ENCODE assay signal across 8 mouse cellular contexts in the genomic region with DNA sequence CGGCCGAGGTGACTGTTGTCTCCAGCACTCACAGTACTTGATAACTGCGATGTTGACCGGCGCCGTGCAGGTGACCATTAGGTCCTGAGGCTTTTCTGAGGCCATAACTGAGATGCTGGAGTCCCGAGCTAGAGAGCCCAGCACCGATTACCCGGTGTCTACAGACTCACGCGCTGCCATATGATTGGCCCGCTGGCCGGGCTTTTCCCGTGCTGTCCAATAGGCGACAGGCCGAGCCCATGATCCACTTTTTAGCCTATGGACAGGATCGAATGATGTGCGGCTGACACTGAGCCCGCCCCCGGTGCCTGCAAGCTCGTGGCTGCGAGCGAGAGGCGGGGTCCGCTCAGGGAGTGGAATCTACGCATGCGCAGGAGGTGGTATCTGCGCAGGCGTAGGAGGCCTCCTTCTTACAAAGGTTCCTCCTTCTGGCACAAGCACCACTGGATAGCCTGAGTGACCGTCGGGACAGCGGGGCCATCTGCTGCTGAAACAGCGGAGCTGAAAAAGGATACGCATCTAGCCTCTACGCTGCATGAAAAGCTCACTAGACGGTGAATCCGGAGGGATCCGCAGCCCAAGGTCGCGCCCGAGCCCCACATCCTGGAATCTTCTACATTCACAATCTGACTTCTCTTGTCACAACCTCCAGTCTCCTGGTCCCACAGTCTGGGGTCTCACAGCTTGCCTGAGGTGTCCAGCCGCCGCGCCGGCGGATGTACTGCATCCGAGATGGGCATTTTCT. TPM values are rescaled to one million over a fixed set of nuclear protein-coding genes. Genes with fewer than 3 reads are reported as not detected.
DNase-seq lines count a peak whose midpoint lies in the region; ATAC-seq and TF ChIP-seq lines count a peak whose summit lies in the region.

A gene (minus strand): TSS at position 161 of the 745 bp plus-strand sequence.

- peak; percentile 61 for TF ChIP-seq RAD21 in CH12.LX (IDR thresholded peaks at IDR 0.05; ENCODE audit: low read depth, low read length)

- H3K27me3 ChIP-seq in CH12.LX (replicated peaks), result no peaks in the 10 kb centered on the region
- H3K27me3 ChIP-seq in forebrain, embryonic 11.5 days (ENCODE audit: control insufficient read depth, insufficient read depth, low read length), result no peaks in the 10 kb centered on the region
- H3K27me3 ChIP-seq in heart, embryonic 16.5 days (ENCODE audit: control insufficient read depth, insufficient read depth, low read length), result no peaks in the 10 kb centered on the region
- peaks cover 7% of the 10 kb centered on the region; the same call in 1 of the 2 replicates for H3K27me3 ChIP-seq in liver, embryonic 15.5 days
- H3K27me3 ChIP-seq in neural tube, embryonic 12.5 days (replicated peaks), result no peaks in the 10 kb centered on the region

- dilution Hi-C loops in CH12.LX (cut with MboI; ENCODE audit: extremely low pct_ligation_motif_present, extremely low pct_unique_long_range_greater_than_20kb, low sequenced_read_pairs), result no loop called here

- H3K9me3 ChIP-seq in CH12.LX (replicated peaks; ENCODE audit: low read length), result peaks cover 4% of the 10 kb centered on the region
- no peaks in the 10 kb centered on the region for H3K9me3 ChIP-seq in forebrain, embryonic 11.5 days (ENCODE audit: control insufficient read depth, low read length)
- H3K9me3 ChIP-seq in heart, embryonic 16.5 days (replicated peaks; ENCODE audit: control insufficient read depth, low read length), result no peaks in the 10 kb centered on the region
- no peaks in the 10 kb centered on the region for H3K9me3 ChIP-seq in liver, embryonic 15.5 days (replicated peaks)
- no peaks in the 10 kb centered on the region for H3K9me3 ChIP-seq in neural tube, embryonic 12.5 days

- peak within 1 kb of the TSS; percentile 74 to 81 (median 75) for H3K4me3 ChIP-seq in CH12.LX (replicated peaks in 1 of 3; ENCODE audit: low read depth in 2 of 3, low read length in 2 of 3, poor library complexity in 1 of 3)
- H3K4me3 ChIP-seq in forebrain, embryonic 11.5 days (ENCODE audit: low read depth, low read length), result peak within 1 kb of the TSS; percentile 60
- peak within 1 kb of the TSS; percentile 88 for H3K4me3 ChIP-seq in heart, embryonic 16.5 days (ENCODE audit: low read length)
- H3K4me3 ChIP-seq in liver, embryonic 15.5 days (replicated peaks), result peak within 1 kb of the TSS; percentile 68
- H3K4me3 ChIP-seq in neural tube, embryonic 12.5 days, result peak within 1 kb of the TSS; percentile 68

- WGBS in forebrain, embryonic 11.5 days, result under 1% methylated on average over 47 of the region's 47 CpGs
- WGBS in heart, embryonic 16.5 days, result under 1% methylated on average over 47 of the region's 47 CpGs
- under 1% methylated on average over 47 of the region's 47 CpGs for WGBS in liver, embryonic 15.5 days (ENCODE audit: insufficient replicate concordance)
- WGBS in neural tube, embryonic 12.5 days, result under 1% methylated on average over 47 of the region's 47 CpGs

- no peak for TF ChIP-seq EP300 in CH12.LX (IDR thresholded peaks at IDR 0.05; ENCODE audit: low read length)

- TF ChIP-seq POLR2A in CH12.LX (IDR thresholded peaks at IDR 0.05; ENCODE audit: low read depth, low read length), result peak; percentile 93

- peak within 1 kb of the TSS; percentile 89 for H3K4me2 ChIP-seq in CH12.LX (ENCODE audit: insufficient read depth, low read depth, poor library complexity, severe bottlenecking)
- H3K4me2 ChIP-seq in forebrain, embryonic 11.5 days (ENCODE audit: low read depth, low read length, severe bottlenecking), result peak within 1 kb of the TSS; percentile 91
- H3K4me2 ChIP-seq in heart, embryonic 16.5 days (ENCODE audit: low read depth, low read length), result peak within 1 kb of the TSS; percentile 100
- H3K4me2 ChIP-seq in liver, embryonic 15.5 days, result peak within 1 kb of the TSS; percentile 96
- H3K4me2 ChIP-seq in neural tube, embryonic 12.5 days (replicated peaks), result peak within 1 kb of the TSS; percentile 89

- peak within 1 kb of the TSS; percentile 72 for H3K9ac ChIP-seq in CH12.LX (ENCODE audit: insufficient read depth, low read depth)
- H3K9ac ChIP-seq in forebrain, embryonic 11.5 days (ENCODE audit: low read length), result peak within 1 kb of the TSS; percentile 75
- peak within 1 kb of the TSS; percentile 85 for H3K9ac ChIP-seq in heart, embryonic 16.5 days (ENCODE audit: low read length)
- peak within 1 kb of the TSS; percentile 73 for H3K9ac ChIP-seq in liver, embryonic 15.5 days
- H3K9ac ChIP-seq in neural tube, embryonic 12.5 days, result peak within 1 kb of the TSS; percentile 86

- peak; percentile 99 for ATAC-seq in forebrain, embryonic 11.5 days (replicated peaks; ENCODE audit: low FRiP score)
- peak; percentile 94 for ATAC-seq in heart, embryonic 16.5 days (replicated peaks; ENCODE audit: extremely low read depth, insufficient read depth, low FRiP score)
- peak; percentile 98 for ATAC-seq in liver, embryonic 15.5 days (ENCODE audit: insufficient read depth)
- ATAC-seq in neural tube, embryonic 12.5 days (ENCODE audit: low FRiP score, low read depth), result peak; percentile 98

- TF ChIP-seq CTCF in CH12.LX (conservative IDR thresholded peaks at IDR 0.05 in 1 of 2, IDR thresholded peaks at IDR 0.05 in 1 of 2; ENCODE audit: low read depth in 2 of 2, low read length in 2 of 2), result peak in 1 of 2 experiments; percentile 52; a peak in 2 of 4 replicates

- peaks cover 4 to 37% of the 10 kb centered on the region in 2 experiments; a peak in 3 of 4 replicates for H3K4me1 ChIP-seq in CH12.LX (ENCODE audit: control insufficient read depth in 1 of 2, insufficient read depth in 2 of 2)
- H3K4me1 ChIP-seq in forebrain, embryonic 11.5 days (replicated peaks; ENCODE audit: control insufficient read depth, insufficient read depth, low read length), result peaks cover 3% of the 10 kb centered on the region; the same call in 1 of the 2 replicates
- peaks cover 23% of the 10 kb centered on the region for H3K4me1 ChIP-seq in heart, embryonic 16.5 days (ENCODE audit: control insufficient read depth, insufficient read depth, low read length)
- peaks cover 41% of the 10 kb centered on the region for H3K4me1 ChIP-seq in liver, embryonic 15.5 days (replicated peaks)
- peaks cover 30% of the 10 kb centered on the region for H3K4me1 ChIP-seq in neural tube, embryonic 12.5 days

- DNase-seq in CH12.LX (ENCODE audit: extremely low read depth), result peak; percentile 99
- peak; percentile 98 for DNase-seq in c-Kit-positive CD71-positive TER-119-negative erythroid progenitor cells, embryonic 14.5 days (ENCODE audit: low read depth)
- peak; percentile 99 for DNase-seq in forebrain, embryonic 11.5 days (ENCODE audit: low spot score)
- peak; percentile 99 to 100 for DNase-seq in kidney, postnatal 36 days
- peak; percentile 99 for DNase-seq in telencephalon, adult 2 months (ENCODE audit: low read depth, low spot score)

- peaks cover 14 to 30% of the 10 kb centered on the region in 2 experiments for H3K36me3 ChIP-seq in CH12.LX (replicated peaks in 1 of 2; ENCODE audit: control insufficient read depth in 1 of 2, insufficient read depth in 1 of 2, low read length in 1 of 2)
- H3K36me3 ChIP-seq in forebrain, embryonic 11.5 days (ENCODE audit: control insufficient read depth, insufficient read depth, low read length), result no peaks in the 10 kb centered on the region; the same call in 1 of the 2 replicates
- no peaks in the 10 kb centered on the region; the same call in 1 of the 2 replicates for H3K36me3 ChIP-seq in heart, embryonic 16.5 days (ENCODE audit: control insufficient read depth, insufficient read depth)
- peaks cover 6% of the 10 kb centered on the region for H3K36me3 ChIP-seq in liver, embryonic 15.5 days (replicated peaks)
- peaks cover 11% of the 10 kb centered on the region for H3K36me3 ChIP-seq in neural tube, embryonic 12.5 days

- peak within 1 kb of the TSS; percentile 54 for H3K27ac ChIP-seq in CH12.LX (ENCODE audit: insufficient read depth, low read depth)
- H3K27ac ChIP-seq in forebrain, embryonic 11.5 days (ENCODE audit: low read depth, low read length), result peak within 1 kb of the TSS; percentile 95
- H3K27ac ChIP-seq in heart, embryonic 16.5 days (ENCODE audit: low read length), result peak within 1 kb of the TSS; percentile 93
- peak within 1 kb of the TSS; percentile 86 for H3K27ac ChIP-seq in liver, embryonic 15.5 days (replicated peaks)
- H3K27ac ChIP-seq in neural tube, embryonic 12.5 days, result peak within 1 kb of the TSS; percentile 94

- in situ Hi-C loops in CH12.LX (cut with MboI; ENCODE audit: low pct_ligation_motif_present, low pct_unique_long_range_greater_than_20kb, low sequenced_read_pairs), result loop anchor here (25.0 kb wide), 1 partner anchor 856 kb away; a partner anchor contains a TSS

- no peaks in the 10 kb centered on the region for H3K79me2 ChIP-seq in CH12.LX (replicated peaks; ENCODE audit: control insufficient read depth, extremely low read depth, insufficient read depth, poor library complexity, severe bottlenecking)

TF ChIP-seq in CH12.LX, 34 proteins besides CTCF, POLR2A, EP300 and RAD21 (continues in another document):
- peak; percentile 89 for TF ChIP-seq POLR2AphosphoS2 (IDR thresholded peaks at IDR 0.05; ENCODE audit: low read depth, low read length)
- TF ChIP-seq SIN3A (IDR thresholded peaks at IDR 0.05; ENCODE audit: low read length), result peak; percentile 89; the same call in 1 of the 2 replicates
- 0 out of 2 replicates have a peak, but pooled peaks have one; percentile 33 for TF ChIP-seq CHD2 (IDR thresholded peaks at IDR 0.05; ENCODE audit: low read length)
- no peak for TF ChIP-seq JUN (IDR thresholded peaks at IDR 0.05; ENCODE audit: insufficient read depth, low read depth, low read length)
- TF ChIP-seq NRF1 (IDR thresholded peaks at IDR 0.05; ENCODE audit: low read depth, low read length), result peak; percentile 100
- no peak for TF ChIP-seq MAFK (IDR thresholded peaks at IDR 0.05; ENCODE audit: insufficient replicate concordance, low read length)
- TF ChIP-seq BHLHE40 (IDR thresholded peaks at IDR 0.05; ENCODE audit: low read depth, low read length), result 0 out of 2 replicates have a peak, but pooled peaks have one; percentile 4
- peak; percentile 75 for TF ChIP-seq TCF12 (IDR thresholded peaks at IDR 0.05; ENCODE audit: low read depth, low read length)
- peak; percentile 40 for TF ChIP-seq SMC3 (IDR thresholded peaks at IDR 0.05; ENCODE audit: low read depth, low read length)
- peak; percentile 93 for TF ChIP-seq NELFE (IDR thresholded peaks at IDR 0.05; ENCODE audit: low read depth, low read length)
- 0 out of 2 replicates have a peak, but pooled peaks have one; percentile 1 for TF ChIP-seq UBTF (IDR thresholded peaks at IDR 0.05; ENCODE audit: low read depth, low read length)
- no peak for TF ChIP-seq CHD1 (IDR thresholded peaks at IDR 0.05; ENCODE audit: low read depth, low read length)

RNA-seq across cellular contexts. Expression of the gene that starts here (rescaled TPM):
- total RNA-seq in CH12.LX (2012; rRNA removed), result 42.5 and 54.0 TPM in 2 replicates
- 56.2 and 80.3 TPM in 2 replicates for total RNA-seq in CH12.LX (2014; rRNA removed)
- polyA plus RNA-seq in CH12.LX (2012; ENCODE audit: insufficient read length, low read depth), result 47.3 and 50.3 TPM in 2 replicates
- 47.4 and 50.3 TPM in 2 replicates for polyA plus RNA-seq in forebrain, embryonic 11.5 days (2014; fragmentation: Nextera tagmentation; extraction: Ambion mirVana)
- 15.9 and 16.1 TPM in 2 replicates for polyA plus RNA-seq in heart, embryonic 16.5 days (2015; fragmentation: Nextera tagmentation; extraction: Ambion mirVana)
- polyA plus RNA-seq in liver, embryonic 15.5 days (2015; fragmentation: Nextera tagmentation; extraction: Ambion mirVana), result 24.3 and 25.1 TPM in 2 replicates
- 52.3 TPM in 2 replicates for polyA plus RNA-seq in neural tube, embryonic 12.5 days (2016; fragmentation: Nextera tagmentation; extraction: Ambion mirVana)

Comparison
In these comparisons a context has a peak if more than half of its experiments do, and no peak if none do; other contexts are left out.
1. Peak in every context shown above with its lines: DNase-seq, ATAC-seq, H3K4me3 ChIP-seq and H3K27ac ChIP-seq.